Mouse (Mus musculus) spleen, adult 2 months (tissue): ENCODE data around the gene Abcf2.

ENCODE experiments used
- CTCF ChIP-seq: fragments of 200-500 bp; IDR thresholded peaks from 2 replicates; pipeline ENCODE4 v1.5.1; 2011; ENCODE audit warnings: mild to moderate bottlenecking, inconsistent platforms; ENCODE audit not compliant: insufficient read depth, insufficient read length, insufficient replicate concordance; ENCODE audit errors: extremely low read depth
- POLR2A ChIP-seq: fragments of 200-500 bp; IDR thresholded peaks from 2 replicates; pipeline ENCODE4 v1.6.1; 2011; ENCODE audit warnings: low read depth, low read length, inconsistent platforms

DNA sequence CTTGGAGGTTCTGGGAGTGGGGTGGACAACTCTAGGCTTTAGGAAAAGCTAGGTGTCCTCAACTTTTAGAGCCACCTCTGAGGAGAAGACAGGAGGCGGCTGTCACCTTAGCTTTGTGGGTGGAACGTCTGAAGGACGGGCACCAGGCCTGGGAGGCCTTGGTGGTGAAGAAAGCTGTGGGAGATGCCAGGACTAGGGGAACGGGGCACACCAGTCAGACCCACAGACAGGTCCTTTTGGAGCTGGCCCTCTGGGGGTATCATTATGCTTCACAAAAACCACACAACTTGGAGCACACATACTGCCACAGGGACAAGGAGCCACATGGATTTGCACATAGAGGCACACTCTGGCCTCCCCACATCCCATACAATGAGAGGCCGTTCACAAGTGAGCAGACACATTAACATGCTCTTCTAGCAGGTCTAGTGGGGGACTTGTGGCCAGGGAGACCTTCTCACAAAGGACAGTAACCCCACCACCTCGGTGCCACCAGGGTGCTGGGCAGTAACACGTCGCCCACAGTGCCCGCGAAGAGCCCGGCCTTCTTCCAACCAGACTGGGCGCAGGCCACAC lies 26.9 kb upstream of the Abcf2 start:
- TF ChIP-seq CTCF: no peak
- TF ChIP-seq POLR2A: no peak
